Mouse (Mus musculus) hindbrain, embryonic 16.5 days (tissue): ENCODE measurements at regions not wholly inside any gene's neighbourhood (a gene's known extent, or its start where the extent isn't known, plus 50 kb on each side); places are given as distances from the start of the nearest gene placed in this dataset.
A peak's percentile ranks its signal among the peaks of the same experiment; 100 is the strongest.

ENCODE experiments used
- ATAC-seq: fragments of 200-750 bp; cut with Nextera tagmentation; 2 replicates; pipeline ENCODE4 v1.8.0; 2017; ENCODE audit warnings: moderate TSS enrichment, moderate library complexity
- H3K27ac ChIP-seq: fragments of 300-500 bp; sonication (generic); 2 replicates; pipeline ENCODE4 v1.5.1; 2014; ENCODE audit warnings: low read depth, mild to moderate bottlenecking, control low read depth, low read length, moderate library complexity
- H3K27me3 ChIP-seq: fragments of 300-500 bp; sonication (generic); replicated peaks from 2 replicates; pipeline ENCODE4 v1.6.1; 2014; ENCODE audit warnings: low read length; ENCODE audit not compliant: control insufficient read depth, insufficient read depth
- H3K36me3 ChIP-seq: fragments of 300-500 bp; sonication (generic); 2 replicates; pipeline ENCODE4 v1.6.1; 2014; ENCODE audit warnings: mild to moderate bottlenecking, low read length, moderate library complexity, mixed read lengths; ENCODE audit not compliant: control insufficient read depth, insufficient read depth
- H3K4me1 ChIP-seq: fragments of 300-500 bp; sonication (generic); 2 replicates; pipeline ENCODE4 v1.6.1; 2014; ENCODE audit warnings: low read depth, low read length; ENCODE audit not compliant: control insufficient read depth, insufficient read depth
- H3K4me2 ChIP-seq: fragments of 300-500 bp; sonication (generic); 2 replicates; pipeline ENCODE4 v1.6.1; 2014; ENCODE audit warnings: mild to moderate bottlenecking, low read length, control low read depth, moderate library complexity
- H3K4me3 ChIP-seq: fragments of 300-500 bp; sonication (generic); 2 replicates; pipeline ENCODE4 v1.5.1; 2014; ENCODE audit warnings: mild to moderate bottlenecking, low read length, control low read depth, moderate library complexity
- H3K9ac ChIP-seq: fragments of 300-500 bp; sonication (generic); 2 replicates; pipeline ENCODE4 v1.6.1; 2014; ENCODE audit warnings: low read depth, mild to moderate bottlenecking, control low read depth, low read length, moderate library complexity
- H3K9me3 ChIP-seq: fragments of 300-500 bp; sonication (generic); 2 replicates; pipeline ENCODE4 v1.6.1; 2014; ENCODE audit warnings: mild to moderate bottlenecking, low read length, moderate library complexity; ENCODE audit not compliant: control insufficient read depth
- WGBS: fragments of 180-500 bp; shearing (Covaris S2); extraction: QIAGEN DNeasy Blood & Tissue Kit; methylation state at CpG from one replicate; pipeline ENCODE4 v1.1.7; 2014; 5-methylcytosine and 5-hydroxymethylcytosine counted together

GRCm38 (mm10) chr15:27169846-27170245, 274.5 kb upstream of the Fbxl7 start:
- Histone ChIP-seq H3K9me3 (no peaks in the 10 kb centered on the region), H3K36me3 (no peaks in the 10 kb centered on the region), H3K4me1 (no peaks in the 10 kb centered on the region), H3K4me3 (no peak overlapping the region), H3K9ac (no peak overlapping the region), H3K27ac (no peak overlapping the region), H3K27me3 (no peaks in the 10 kb centered on the region), H3K4me2 (no peak overlapping the region)
- ATAC-seq = no peak
- WGBS = 87% methylated on average over 7 of the region's 7 CpGs

DNA sequence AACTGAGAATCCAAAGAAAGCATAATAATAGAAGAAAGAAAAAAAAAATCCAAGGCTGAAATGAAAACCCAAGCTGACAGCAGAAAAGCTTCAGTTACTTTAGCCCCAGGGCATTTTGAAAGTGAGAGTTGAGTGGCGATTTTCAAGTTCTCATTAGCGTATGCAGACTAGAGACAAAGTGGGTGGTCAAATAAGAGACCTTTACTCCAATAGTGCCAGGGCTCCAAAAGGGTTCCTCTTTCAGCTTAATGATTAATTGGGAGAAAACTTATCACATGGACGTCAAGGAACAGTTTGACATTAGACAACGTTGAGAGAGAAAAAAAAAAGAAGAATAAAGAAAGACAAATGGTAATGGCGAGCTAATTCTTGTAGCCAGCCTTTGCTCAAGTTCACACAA, 278.1 kb upstream of the Fbxl7 start:
- H3K9me3 ChIP-seq = no peaks in the 10 kb centered on the region
- no peak for ATAC-seq
- no peak overlapping the region for H3K4me2 ChIP-seq
- no peak overlapping the region for H3K4me3 ChIP-seq
- WGBS = 36% methylated on average over 5 of the region's 5 CpGs
- H3K9ac ChIP-seq = no peak overlapping the region
- H3K4me1 ChIP-seq = no peaks in the 10 kb centered on the region
- H3K27me3 ChIP-seq = no peaks in the 10 kb centered on the region
- no peak overlapping the region for H3K27ac ChIP-seq
- no peaks in the 10 kb centered on the region for H3K36me3 ChIP-seq

- Histone ChIP-seq H3K9ac (no peak overlapping the region), H3K4me3 (no peak overlapping the region), H3K36me3 (no peaks in the 10 kb centered on the region), H3K4me2 (peak overlapping the region; percentile 44), H3K9me3 (no peaks in the 10 kb centered on the region), H3K27ac (no peak overlapping the region), H3K4me1 (no peaks in the 10 kb centered on the region), H3K27me3 (no peaks in the 10 kb centered on the region)
- 28% methylated on average over 13 of the region's 13 CpGs for WGBS
- peak; percentile 67 for ATAC-seq
Measured at GRCm38 (mm10) chr15:27178084-27178935, 282.9 kb upstream of the Fbxl7 start.

DNA sequence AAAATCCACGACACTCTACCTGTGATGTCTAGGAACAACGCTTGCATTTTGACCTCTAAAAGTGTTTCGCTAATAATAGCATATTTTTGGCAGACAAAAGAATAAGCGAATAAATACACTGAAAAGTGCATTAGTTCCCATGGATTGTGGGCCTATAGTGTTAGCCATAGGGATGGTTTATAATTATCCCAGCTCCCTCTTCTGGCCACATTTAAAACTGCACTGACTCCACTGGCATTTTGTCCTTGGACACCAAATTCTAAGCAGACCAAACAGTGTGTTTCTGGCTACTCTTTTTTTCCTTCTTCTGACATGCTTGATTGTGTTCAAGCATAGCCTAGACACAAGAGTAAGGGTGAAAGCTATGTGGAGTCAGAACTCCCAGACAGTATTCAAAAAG, 276.8 kb upstream of the Ank start:
- Histone ChIP-seq H3K36me3 (no peaks in the 10 kb centered on the region), H3K27ac (no peak overlapping the region), H3K9ac (no peak overlapping the region), H3K9me3 (no peaks in the 10 kb centered on the region), H3K27me3 (no peaks in the 10 kb centered on the region), H3K4me3 (no peak overlapping the region), H3K4me2 (no peak overlapping the region), H3K4me1 (no peaks in the 10 kb centered on the region)
- peak; percentile 75 for ATAC-seq
- 54% methylated on average over 4 of the region's 4 CpGs for WGBS

GRCm38 (mm10) chr15:27201513-27201912, 265.0 kb upstream of the Ank start:
- H3K4me1 ChIP-seq = no peaks in the 10 kb centered on the region
- no peak for ATAC-seq
- no peaks in the 10 kb centered on the region for H3K27me3 ChIP-seq
- no peaks in the 10 kb centered on the region for H3K36me3 ChIP-seq
- H3K4me3 ChIP-seq = no peak overlapping the region
- 90% methylated on average over 3 of the region's 3 CpGs for WGBS
- H3K4me2 ChIP-seq = no peak overlapping the region
- H3K9me3 ChIP-seq = no peaks in the 10 kb centered on the region
- no peak overlapping the region for H3K9ac ChIP-seq
- no peak overlapping the region for H3K27ac ChIP-seq

DNA sequence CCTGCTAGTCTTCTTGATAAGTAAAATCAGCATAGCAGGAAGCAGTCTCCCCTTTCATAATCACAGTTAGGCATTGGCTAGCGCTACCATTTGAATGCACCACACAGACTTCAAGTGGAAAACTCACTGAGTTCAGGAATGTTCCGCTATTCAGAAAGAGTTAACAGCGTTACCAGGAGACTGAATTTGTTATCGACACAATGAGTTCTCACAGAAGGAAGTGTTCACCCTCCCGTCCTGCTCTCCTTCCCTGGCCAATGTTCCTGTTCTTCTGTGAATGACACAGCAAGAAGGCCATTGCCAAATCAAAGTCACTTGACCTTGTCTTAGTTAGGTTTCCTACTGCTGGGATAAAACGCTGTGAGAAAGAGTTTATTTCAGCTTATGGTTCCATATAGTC, 261.6 kb upstream of the Ank start:
- H3K27me3 ChIP-seq = no peaks in the 10 kb centered on the region
- no peak overlapping the region for H3K4me2 ChIP-seq
- H3K9ac ChIP-seq = no peak overlapping the region
- no peaks in the 10 kb centered on the region for H3K4me1 ChIP-seq
- no peaks in the 10 kb centered on the region for H3K36me3 ChIP-seq
- H3K9me3 ChIP-seq = no peaks in the 10 kb centered on the region
- H3K27ac ChIP-seq = no peak overlapping the region
- 43% methylated on average over 6 of the region's 6 CpGs for WGBS
- ATAC-seq = peak; percentile 40; the same call in 1 of the 2 replicates
- H3K4me3 ChIP-seq = no peak overlapping the region

- no peaks in the 10 kb centered on the region for H3K36me3 ChIP-seq
- ATAC-seq = 0 out of 2 replicates have a peak, but pooled peaks have one; percentile 34
- H3K4me1 ChIP-seq = no peaks in the 10 kb centered on the region
- H3K27me3 ChIP-seq = no peaks in the 10 kb centered on the region
- H3K9ac ChIP-seq = no peak overlapping the region
- H3K4me2 ChIP-seq = no peak overlapping the region
- H3K9me3 ChIP-seq = no peaks in the 10 kb centered on the region
- no peak overlapping the region for H3K4me3 ChIP-seq
- 69% methylated on average over 11 of the region's 11 CpGs for WGBS
- H3K27ac ChIP-seq = no peak overlapping the region
Measured at GRCm38 (mm10) chr15:27207446-27207845, 259.0 kb upstream of the Ank start.

- Histone ChIP-seq H3K9ac (no peak overlapping the region), H3K9me3 (no peaks in the 10 kb centered on the region), H3K4me3 (no peak overlapping the region), H3K27me3 (no peaks in the 10 kb centered on the region), H3K4me1 (no peaks in the 10 kb centered on the region), H3K4me2 (no peak overlapping the region), H3K27ac (no peak overlapping the region), H3K36me3 (no peaks in the 10 kb centered on the region)
- no peak for ATAC-seq
- 62% methylated on average over 7 of the region's 7 CpGs for WGBS
Measured at GRCm38 (mm10) chr15:27216387-27216786, 250.1 kb upstream of the Ank start.

DNA sequence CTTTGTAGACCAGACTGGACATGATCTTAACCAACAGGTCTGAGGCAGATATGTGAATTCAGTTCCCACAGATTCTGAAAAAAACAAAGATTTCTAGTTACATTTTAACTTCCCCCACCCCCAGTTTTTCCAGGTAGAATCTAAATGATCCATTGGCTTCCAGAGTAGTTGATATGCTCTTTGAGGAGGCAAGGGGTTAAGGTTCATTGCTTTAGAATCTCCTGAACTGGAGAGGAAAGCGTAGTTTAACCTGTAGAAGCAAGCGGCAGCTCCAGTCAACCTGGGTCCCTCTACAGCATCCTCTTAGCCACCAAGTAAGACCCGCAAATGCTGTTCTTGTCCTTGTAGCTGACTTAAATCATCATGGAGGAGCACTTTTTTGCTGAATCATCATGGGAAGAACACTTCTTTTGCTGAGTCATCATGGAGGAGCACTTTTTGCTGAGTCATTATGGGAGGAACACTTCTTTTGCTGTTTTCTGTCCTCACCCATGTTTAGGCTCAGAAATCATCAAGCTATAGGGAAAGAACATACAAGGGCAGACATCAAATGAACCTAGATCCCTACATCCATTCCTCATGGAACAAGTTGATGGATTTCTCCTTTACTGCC, 247.2 kb upstream of the Ank start:
- no peaks in the 10 kb centered on the region for H3K9me3 ChIP-seq
- no peak for ATAC-seq
- no peaks in the 10 kb centered on the region for H3K36me3 ChIP-seq
- H3K27me3 ChIP-seq = no peaks in the 10 kb centered on the region
- no peak overlapping the region for H3K9ac ChIP-seq
- WGBS = 93% methylated on average over 3 of the region's 3 CpGs
- peaks cover 6% of the 10 kb centered on the region for H3K4me1 ChIP-seq
- H3K4me3 ChIP-seq = no peak overlapping the region
- H3K27ac ChIP-seq = no peak overlapping the region
- no peak overlapping the region for H3K4me2 ChIP-seq
